Mouse (Mus musculus) megakaryocyte progenitor cell, adult 5-6 weeks (primary cell): ENCODE results near the gene Enc1. TPM values are rescaled to one million over a fixed set of nuclear protein-coding genes. Genes with fewer than 3 reads are reported as not detected.

Experiments
- ATAC-seq: replicated peaks from 2 replicates; pipeline ENCODE4 v1.8.0; 2016; ENCODE audit warnings: mild to moderate bottlenecking, moderate TSS enrichment, inconsistent platforms; ENCODE audit not compliant: poor library complexity
- total RNA-seq, 2 experiments: library from RNA; stranded (forward) in 1 of 2; stranded (reverse) in 1 of 2; fragments of 157-497, 149-512 nt in 1 of 2; fragments of 200-1000 nt in 1 of 2; gene quantifications; 2 replicates each; pipeline versions ENCODE4 v1.2.3 to v1.2.4; 2015 to 2017

Gene Enc1
- total RNA-seq, 2 experiments from 2014 or later = 2.5 to 4.0 TPM

GRCm38 (mm10) chr13:97287046-97287445 lies 46.1 kb downstream of the Enc1 start:
- no peak for ATAC-seq

- no peak for ATAC-seq
Observed at GRCm38 (mm10) chr13:97290747-97291146, 49.8 kb downstream of the Enc1 start.

- no peak for ATAC-seq
Observed at GRCm38 (mm10) chr13:97291354-97291753, 50.4 kb downstream of the Enc1 start.

- ATAC-seq = no peak
Observed at GRCm38 (mm10) chr13:97292026-97292425, 51.1 kb downstream of the Enc1 start.

GRCm38 (mm10) chr13:97292451-97293245 lies 51.7 kb downstream of the Enc1 start:
- ATAC-seq = no peak

GRCm38 (mm10) chr13:97295101-97295852 lies 54.4 kb downstream of the Enc1 start:
- ATAC-seq = 0 out of 2 replicates have a peak, but pooled peaks have one; percentile 17

- 0 out of 2 replicates have a peak, but pooled peaks have one; percentile 37 for ATAC-seq
Observed at GRCm38 (mm10) chr13:97295853-97296219, 54.9 kb downstream of the Enc1 start.

GRCm38 (mm10) chr13:97296281-97296680 lies 55.4 kb downstream of the Enc1 start:
- no peak for ATAC-seq

GRCm38 (mm10) chr13:97296757-97297156 lies 55.9 kb downstream of the Enc1 start:
- no peak for ATAC-seq

- ATAC-seq = no peak
Observed at GRCm38 (mm10) chr13:97297418-97298050, 56.6 kb downstream of the Enc1 start.

GRCm38 (mm10) chr13:97298896-97299295 lies 58.0 kb downstream of the Enc1 start:
- no peak for ATAC-seq

GRCm38 (mm10) chr13:97299877-97300873 lies 59.3 kb downstream of the Enc1 start:
- no peak for ATAC-seq

Other genes starting within 250 kb of the Enc1 start
- gene 1700029F12Rik, start 206.7 kb upstream of the Enc1 start, total RNA-seq (2015) = not detected in 2 replicates
- gene 1700029F12Rik, start 206.7 kb upstream of the Enc1 start, total RNA-seq (2017) = not detected in 2 replicates
- 0.10 TPM in 1 of 2 replicates, not detected in the other for gene Fam169a, start 173.8 kb upstream of the Enc1 start, total RNA-seq (2015)
- 0.17 and 0.44 TPM in 2 replicates for gene Fam169a, start 173.8 kb upstream of the Enc1 start, total RNA-seq (2017)
- 3.6 and 4.2 TPM in 2 replicates for gene Gm6169, start 141.9 kb upstream of the Enc1 start, total RNA-seq (2015)
- gene Gm6169, start 141.9 kb upstream of the Enc1 start, total RNA-seq (2017) = 0.41 and 0.87 TPM in 2 replicates
- gene Gfm2, start 103.2 kb upstream of the Enc1 start, total RNA-seq (2015) = 14.6 and 15.9 TPM in 2 replicates
- 20.9 and 35.3 TPM in 2 replicates for gene Gfm2, start 103.2 kb upstream of the Enc1 start, total RNA-seq (2017)
- gene Nsa2, start 103.2 kb upstream of the Enc1 start, total RNA-seq (2015) = 255 and 278 TPM in 2 replicates
- 307 and 349 TPM in 2 replicates for gene Nsa2, start 103.2 kb upstream of the Enc1 start, total RNA-seq (2017)
- 47.2 and 54.0 TPM in 2 replicates for gene Hexb, start 42.7 kb upstream of the Enc1 start, total RNA-seq (2015)
- gene Hexb, start 42.7 kb upstream of the Enc1 start, total RNA-seq (2017) = 38.6 and 39.3 TPM in 2 replicates